13 mouse cellular contexts compared by ENCODE assay signal in genomic region chr10:61086502-61086901, GRCm38 (mm10). TPM values are rescaled to one million over a fixed set of nuclear protein-coding genes. Genes with fewer than 3 reads are reported as not detected.
DNase-seq lines count a peak whose midpoint lies in the region; ATAC-seq and TF ChIP-seq lines count a peak whose summit lies in the region.
"Had no signal": no experiment of that assay in that cellular context is flagged by ENCODE, and none has a peak within 500 bp of the region (broad histone marks: within the 10 kb centered on the region; RNA-seq: fewer than 3 reads in every experiment).

No protein-coding gene starts in this region.

- H3K36me3 ChIP-seq in limb, embryonic 14.5 days (ENCODE audit: control insufficient read depth, insufficient read depth, low read length): no peaks in the 10 kb centered on the region
- no peaks in the 10 kb centered on the region for H3K36me3 ChIP-seq in limb, embryonic 10.5 days
- no peaks in the 10 kb centered on the region for H3K36me3 ChIP-seq in forebrain, embryonic 11.5 days (ENCODE audit: control insufficient read depth, insufficient read depth, low read length)
- no peaks in the 10 kb centered on the region for H3K36me3 ChIP-seq in hindbrain, embryonic 15.5 days

- H3K27me3 ChIP-seq in limb, embryonic 14.5 days (ENCODE audit: control insufficient read depth, insufficient read depth, low read length): no peaks in the 10 kb centered on the region
- H3K27me3 ChIP-seq in limb, embryonic 10.5 days (ENCODE audit: low read depth, poor library complexity, severe bottlenecking): no peaks in the 10 kb centered on the region
- no peaks in the 10 kb centered on the region for H3K27me3 ChIP-seq in forebrain, embryonic 11.5 days (ENCODE audit: control insufficient read depth, insufficient read depth, low read length)
- no peaks in the 10 kb centered on the region for H3K27me3 ChIP-seq in hindbrain, embryonic 15.5 days
- H3K27me3 ChIP-seq: CH12.LX had no signal

- H3K27ac ChIP-seq in limb, embryonic 14.5 days (replicated peaks; ENCODE audit: low read depth, low read length): no peak overlapping the region
- no peak overlapping the region for H3K27ac ChIP-seq in limb, embryonic 10.5 days
- H3K27ac ChIP-seq in forebrain, embryonic 11.5 days (ENCODE audit: low read depth, low read length): no peak overlapping the region
- H3K27ac ChIP-seq in hindbrain, embryonic 15.5 days (replicated peaks): no peak overlapping the region; the same call in 1 of the 2 replicates

- WGBS in limb, embryonic 14.5 days: 49% methylated on average over 3 of the region's 3 CpGs
- 50% methylated on average over 3 of the region's 3 CpGs for WGBS in limb, embryonic 10.5 days
- WGBS in forebrain, embryonic 11.5 days: 24% methylated on average over 3 of the region's 3 CpGs
- 35% methylated on average over 3 of the region's 3 CpGs for WGBS in hindbrain, embryonic 15.5 days

- no peaks in the 10 kb centered on the region for H3K9me3 ChIP-seq in limb, embryonic 14.5 days (ENCODE audit: control insufficient read depth, low read length)
- no peaks in the 10 kb centered on the region for H3K9me3 ChIP-seq in limb, embryonic 10.5 days (replicated peaks)
- no peaks in the 10 kb centered on the region for H3K9me3 ChIP-seq in forebrain, embryonic 11.5 days (ENCODE audit: control insufficient read depth, low read length)
- no peaks in the 10 kb centered on the region for H3K9me3 ChIP-seq in hindbrain, embryonic 15.5 days

- H3K4me2 ChIP-seq in limb, embryonic 14.5 days (replicated peaks; ENCODE audit: low read depth, low read length, severe bottlenecking): no peak overlapping the region
- H3K4me2 ChIP-seq in forebrain, embryonic 11.5 days (ENCODE audit: low read depth, low read length, severe bottlenecking): no peak overlapping the region
- H3K4me2 ChIP-seq in hindbrain, embryonic 15.5 days: no peak overlapping the region

- TF ChIP-seq POLR2A in limb, embryonic 14.5 days (IDR thresholded peaks at IDR 0.05; ENCODE audit: borderline replicate concordance, extremely low read depth, insufficient read depth, insufficient read length): no peak

- no peak overlapping the region for H3K4me3 ChIP-seq in limb, embryonic 14.5 days (replicated peaks; ENCODE audit: low read length)
- no peak overlapping the region for H3K4me3 ChIP-seq in limb, embryonic 10.5 days
- no peak overlapping the region for H3K4me3 ChIP-seq in forebrain, embryonic 11.5 days (ENCODE audit: low read depth, low read length)
- no peak overlapping the region for H3K4me3 ChIP-seq in hindbrain, embryonic 15.5 days

- ATAC-seq in limb, embryonic 14.5 days (ENCODE audit: low FRiP score, low read depth): 0 out of 2 replicates have a peak, but pooled peaks have one; percentile 27
- ATAC-seq in forebrain, embryonic 11.5 days (replicated peaks; ENCODE audit: low FRiP score): 0 out of 2 replicates have a peak, but pooled peaks have one; percentile 33
- peak; percentile 61; the same call in 1 of the 2 replicates for ATAC-seq in hindbrain, embryonic 15.5 days (ENCODE audit: low FRiP score, low read depth)

- H3K9ac ChIP-seq in limb, embryonic 14.5 days (ENCODE audit: low read depth, low read length, severe bottlenecking): no peak overlapping the region
- no peak overlapping the region for H3K9ac ChIP-seq in forebrain, embryonic 11.5 days (ENCODE audit: low read length)
- H3K9ac ChIP-seq in hindbrain, embryonic 15.5 days: no peak overlapping the region

- DNase-seq in limb, embryonic 14.5 days (ENCODE audit: low spot score): no peak
- DNase-seq in limb, embryonic 10.5 days (ENCODE audit: low spot score): no peak
- DNase-seq in forebrain, embryonic 11.5 days (ENCODE audit: low spot score): no peak
- peak; percentile 26 for DNase-seq in yolk sac, embryonic 10.5 days (ENCODE audit: low spot score)
- no peak for DNase-seq in right cerebral cortex, adult 18-20 months
- DNase-seq in heart, adult 18-20 months: no peak
- DNase-seq: heart, postnatal 14 days; layer of hippocampus, adult 9-11 months; lung, adult 18-20 months; right cerebral cortex, postnatal 14 days; thymus, postnatal 25 days had no signal

- peaks cover 7% of the 10 kb centered on the region; the same call in 1 of the 2 replicates for H3K4me1 ChIP-seq in limb, embryonic 14.5 days (ENCODE audit: control insufficient read depth, insufficient read depth, low read length)
- peaks cover 12% of the 10 kb centered on the region for H3K4me1 ChIP-seq in limb, embryonic 10.5 days
- peaks cover 12% of the 10 kb centered on the region; the same call in 1 of the 2 replicates for H3K4me1 ChIP-seq in forebrain, embryonic 11.5 days (replicated peaks; ENCODE audit: control insufficient read depth, insufficient read depth, low read length)
- peaks cover 12% of the 10 kb centered on the region for H3K4me1 ChIP-seq in hindbrain, embryonic 15.5 days (replicated peaks)

RNA-seq across cellular contexts. Expression of gene Pcbd1, which starts 2.6 kb away (rescaled TPM):
- polyA plus RNA-seq in limb, embryonic 14.5 days (2012; rRNA removed): 7.7 and 9.3 TPM in 2 replicates
- 13.1 and 15.2 TPM in 2 replicates for polyA plus RNA-seq in limb, embryonic 14.5 days (2014; fragmentation: Nextera tagmentation; extraction: Ambion mirVana)
- polyA plus RNA-seq in limb, embryonic 10.5 days (2016; fragmentation: Nextera tagmentation; extraction: Ambion mirVana): 19.3 and 22.1 TPM in 2 replicates
- 17.3 and 17.6 TPM in 2 replicates for polyA plus RNA-seq in forebrain, embryonic 11.5 days (2014; fragmentation: Nextera tagmentation; extraction: Ambion mirVana)
- polyA plus RNA-seq in hindbrain, embryonic 15.5 days (2015; fragmentation: Nextera tagmentation; extraction: Ambion mirVana): 42.8 and 47.7 TPM in 2 replicates
- total RNA-seq in heart, adult 18-20 months (2021): 1 to 10 TPM in 1 of 2 experiments, under 1 TPM in 1; 0.77 to 1.3 TPM
